Mouse (Mus musculus) thymus, postnatal 25 days (tissue): ENCODE data around the gene Elof1.
"Not testable (repeated sequence)": the region's sequence is repeated elsewhere in the genome, so short reads cannot be mapped to it uniquely, and the experiment has no call there.

ENCODE experiments used
- DNase-seq: peaks from one replicate; pipeline ENCODE4 v3.0.0; 2022

The Elof1 gene

GRCm38 (mm10) chr9:22116740-22117426 is at the start of gene Elof1:
Gene Elof1 (minus strand): TSS chr9:22117172.
- DNase-seq = peak; percentile 95

DNA sequence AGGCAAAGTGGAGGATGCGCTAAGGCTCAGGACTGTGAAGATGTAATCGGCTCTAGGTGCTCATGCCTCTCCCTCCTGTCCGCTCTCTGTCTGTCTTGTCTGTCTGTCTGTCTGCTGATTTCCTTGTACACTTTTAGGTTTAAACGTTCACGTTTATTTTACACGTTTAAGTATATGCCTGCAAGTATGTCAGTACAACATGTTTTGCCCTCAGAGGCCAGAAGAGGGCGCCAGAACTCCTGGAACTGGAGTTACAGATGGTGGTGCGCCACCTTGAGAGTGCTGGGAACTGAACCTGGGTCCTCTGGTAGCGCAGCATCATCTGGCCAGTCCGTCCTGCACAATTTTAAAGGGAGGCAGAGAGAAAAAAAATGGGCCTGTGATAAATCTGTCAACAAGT is 49.7 kb upstream of the Elof1 start:
- no peak for DNase-seq

- no peak for DNase-seq
Measured at GRCm38 (mm10) chr9:22165964-22166363, 49.0 kb upstream of the Elof1 start.

GRCm38 (mm10) chr9:22164711-22165668 is 48.0 kb upstream of the Elof1 start:
- peak; percentile 48 for DNase-seq

GRCm38 (mm10) chr9:22162912-22163311 is 45.9 kb upstream of the Elof1 start:
- no peak for DNase-seq

GRCm38 (mm10) chr9:22162305-22162704 is 45.3 kb upstream of the Elof1 start:
- no peak for DNase-seq

DNA sequence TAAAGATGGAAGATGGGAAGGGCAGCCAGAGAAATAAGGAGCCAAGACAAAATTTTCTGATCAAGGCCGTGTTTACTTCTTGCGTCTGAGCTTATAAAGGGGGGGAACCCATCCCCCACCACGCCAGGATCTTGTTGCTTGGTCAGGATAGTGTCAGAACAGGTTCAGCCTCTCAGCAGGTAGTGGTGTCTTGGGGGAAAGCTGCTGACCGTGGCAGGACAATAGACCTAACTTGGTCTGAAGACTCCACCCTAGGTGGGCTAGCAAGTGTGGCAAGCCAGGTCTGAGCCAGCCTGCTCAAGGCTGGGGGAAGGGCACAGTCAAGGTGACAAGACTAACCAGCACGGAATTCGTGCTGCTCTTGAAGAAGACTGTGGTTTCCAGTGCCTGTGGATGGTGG is 44.3 kb upstream of the Elof1 start:
- DNase-seq = no peak

- DNase-seq = no peak
Measured at GRCm38 (mm10) chr9:22157516-22158265, 40.7 kb upstream of the Elof1 start.

- peak; percentile 99 for DNase-seq
Measured at GRCm38 (mm10) chr9:22156497-22157245, 39.7 kb upstream of the Elof1 start, which contains the start of gene Pigyl. Gene Pigyl (plus strand): TSS chr9:22156846.

DNA sequence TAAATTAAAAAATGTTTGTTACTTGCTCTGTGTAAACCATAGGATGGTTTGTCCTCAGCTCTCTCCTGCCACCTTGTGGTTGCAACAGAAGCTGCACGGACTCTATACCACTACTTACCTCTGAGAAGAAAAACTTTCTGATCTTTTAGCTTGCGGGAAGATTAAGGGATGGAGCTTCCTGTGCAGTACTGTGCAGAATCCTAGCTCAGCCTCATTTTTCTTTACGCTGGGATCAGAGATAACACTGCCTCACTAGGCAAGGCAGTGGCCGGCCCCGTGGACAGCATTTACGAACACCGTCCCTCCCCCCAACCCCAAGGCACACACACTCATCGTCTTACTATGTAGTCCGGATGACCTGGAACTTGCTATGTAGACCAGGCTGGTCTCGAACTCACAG is 38.6 kb upstream of the Elof1 start:
- DNase-seq = peak; percentile 78

- DNase-seq = no peak
Measured at GRCm38 (mm10) chr9:22153810-22154209, 36.8 kb upstream of the Elof1 start.

GRCm38 (mm10) chr9:22150946-22151345 is 34.0 kb upstream of the Elof1 start:
- DNase-seq = no peak

- DNase-seq = not testable (repeated sequence)
Measured at GRCm38 (mm10) chr9:22150249-22150693, 33.3 kb upstream of the Elof1 start.

GRCm38 (mm10) chr9:22149426-22150248 is 32.7 kb upstream of the Elof1 start:
- no peak for DNase-seq

DNA sequence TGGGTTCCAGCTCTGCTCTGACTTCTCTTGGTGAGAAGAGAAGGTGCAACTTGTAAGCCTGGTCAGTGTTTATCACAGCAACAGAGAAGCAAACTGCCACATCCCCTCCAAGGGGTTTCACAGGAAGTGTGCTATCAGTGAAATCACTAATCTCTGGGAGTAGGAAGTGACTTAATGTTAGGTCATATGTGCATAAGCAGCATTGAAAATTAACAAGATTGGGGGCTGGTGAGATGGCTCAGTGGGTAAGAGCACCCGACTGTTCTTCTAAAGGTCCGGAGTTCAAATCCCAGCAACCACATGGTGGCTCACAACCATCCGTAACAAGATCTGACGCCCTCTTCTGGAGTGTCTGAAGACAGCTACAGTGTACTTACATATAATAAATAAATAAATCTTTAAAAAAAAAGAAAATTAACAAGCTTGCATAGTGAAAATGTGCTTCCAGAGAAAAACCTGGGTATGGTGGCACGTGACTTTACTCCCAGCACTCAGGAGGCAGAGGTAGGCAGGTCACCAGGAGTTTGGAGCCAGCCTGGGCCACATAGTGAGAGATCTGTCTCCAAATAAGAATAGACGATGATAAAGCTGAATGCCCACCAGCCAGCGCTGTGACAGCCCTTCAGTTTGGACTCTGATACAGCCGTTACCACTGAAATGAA is 27.5 kb upstream of the Elof1 start:
- no peak for DNase-seq

DNA sequence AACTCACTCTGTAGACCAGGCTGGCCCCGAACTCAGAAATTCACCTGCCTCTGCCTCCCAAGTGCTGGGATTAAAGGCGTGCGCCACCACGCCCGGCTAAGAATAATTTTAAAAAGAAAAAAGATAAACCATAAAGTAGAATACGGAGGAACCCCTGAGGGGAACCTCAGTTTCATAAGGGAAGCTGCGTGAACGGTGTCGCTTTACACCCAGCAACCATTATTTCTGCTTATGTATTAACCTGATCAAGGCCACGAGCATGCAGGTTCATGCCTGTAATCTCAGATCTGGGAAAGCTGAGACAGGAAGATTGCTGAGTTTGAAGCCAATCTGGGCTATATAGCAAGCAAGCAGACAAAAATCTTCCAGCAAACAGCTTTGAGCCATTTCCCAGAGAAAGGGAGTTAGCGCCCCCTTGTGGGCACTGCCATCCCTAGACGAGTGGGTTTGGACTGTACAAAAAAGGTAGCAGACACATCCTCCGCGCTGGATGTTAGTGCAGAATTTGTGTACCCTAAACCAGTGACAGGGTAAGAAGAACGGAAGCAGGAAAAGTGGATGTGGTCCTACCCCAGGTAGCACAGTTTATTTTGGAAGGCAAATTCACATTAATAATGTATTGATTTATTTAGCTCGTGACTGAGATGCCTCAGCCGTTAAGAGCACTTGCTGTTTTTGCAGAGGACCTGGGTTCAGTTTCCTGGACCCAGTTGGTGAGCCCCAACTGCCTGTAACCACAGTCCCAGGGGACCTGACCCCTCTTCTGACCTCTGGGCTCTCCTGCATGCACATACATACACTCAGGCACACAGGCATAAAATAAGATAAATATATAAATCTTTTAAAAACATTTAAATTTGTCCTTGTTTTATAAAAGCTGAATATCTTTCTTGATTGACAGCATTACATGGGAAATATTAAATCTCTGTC is 26.4 kb upstream of the Elof1 start:
- peak; percentile 91 for DNase-seq

DNA sequence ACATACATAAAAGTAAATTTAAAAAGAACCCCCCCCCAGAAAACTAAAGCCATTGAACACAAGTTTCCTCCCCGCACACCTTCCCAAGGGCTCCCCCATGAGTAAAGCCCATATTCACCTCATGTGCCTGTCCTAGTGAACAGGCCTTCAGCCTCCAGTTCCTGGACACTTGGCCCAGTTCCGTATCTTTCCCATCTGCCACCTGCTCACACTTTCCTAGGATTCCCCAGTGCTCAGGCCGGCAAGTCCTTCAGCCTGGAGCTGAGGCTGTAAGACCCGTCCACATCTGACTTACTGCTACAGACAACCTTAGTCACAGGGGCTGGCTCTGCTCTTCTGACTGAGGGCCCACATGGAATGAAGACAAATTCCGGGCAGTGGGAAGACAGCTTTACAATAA is 22.8 kb upstream of the Elof1 start:
- no peak for DNase-seq

DNA sequence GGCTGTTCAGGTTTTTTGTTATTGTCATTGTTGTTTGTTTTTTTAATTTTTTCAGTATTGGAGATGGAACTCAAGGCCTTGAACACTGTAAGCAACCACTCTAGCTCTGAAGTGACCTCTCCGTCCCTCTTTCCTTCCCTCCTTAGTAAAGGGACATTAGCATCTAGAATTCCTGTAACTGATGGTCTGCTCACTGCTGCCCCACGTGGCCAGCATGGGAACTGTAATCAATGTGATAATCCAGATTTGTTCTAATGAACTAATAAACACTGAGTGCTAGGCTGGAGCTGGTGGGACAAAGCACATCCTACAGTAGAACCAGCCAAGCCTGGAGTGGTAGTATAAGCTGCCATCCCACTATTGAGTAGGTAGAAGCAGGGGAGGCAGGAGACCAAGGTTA is 21.5 kb upstream of the Elof1 start:
- no peak for DNase-seq

GRCm38 (mm10) chr9:22136765-22137547 is 20.0 kb upstream of the Elof1 start:
- no peak for DNase-seq
